Mouse (Mus musculus) small intestine, adult 2 months (tissue): ENCODE results near the gene Dennd2a. TPM values are rescaled to one million over a fixed set of nuclear protein-coding genes. Genes with fewer than 3 reads are reported as not detected.

Experiments used
- H3K27ac ChIP-seq: fragments of 200-500 bp; 2 replicates; pipeline ENCODE4 v1.5.1; 2012; ENCODE audit warnings: low read depth, low read length, control low read depth, inconsistent platforms; ENCODE audit not compliant: insufficient read depth
- H3K27me3 ChIP-seq: fragments of 200-500 bp; 2 replicates; pipeline ENCODE4 v1.6.1; 2012; ENCODE audit warnings: mild to moderate bottlenecking, moderate library complexity, low read length, inconsistent platforms; ENCODE audit not compliant: control insufficient read depth, insufficient read depth
- H3K36me3 ChIP-seq: fragments of 200-500 bp; 2 replicates; pipeline ENCODE4 v1.6.1; 2012; ENCODE audit warnings: mild to moderate bottlenecking, low read length, control low read depth, inconsistent platforms; ENCODE audit not compliant: control insufficient read depth, insufficient read depth
- H3K4me1 ChIP-seq: fragments of 200-500 bp; 2 replicates; pipeline ENCODE4 v1.6.1; 2012; ENCODE audit warnings: low read length, inconsistent platforms, mixed read lengths; ENCODE audit not compliant: control insufficient read depth, insufficient read depth, insufficient read length
- H3K4me3 ChIP-seq: fragments of 200-500 bp; 2 replicates; pipeline ENCODE4 v1.5.1; 2012; ENCODE audit warnings: low read depth, mild to moderate bottlenecking, control low read depth, inconsistent platforms, low read length, moderate library complexity
- CTCF ChIP-seq: fragments of 200-500 bp; IDR thresholded peaks from 2 replicates; pipeline ENCODE4 v1.5.1; 2012; ENCODE audit warnings: low read depth, mild to moderate bottlenecking, control low read depth, inconsistent platforms, low read length, moderate library complexity, mixed read lengths; ENCODE audit not compliant: insufficient replicate concordance, insufficient read length; ENCODE audit errors: extremely low read depth
- POLR2A ChIP-seq: fragments of 200-500 bp; IDR thresholded peaks from 2 replicates; pipeline ENCODE4 v1.6.1; 2012; ENCODE audit warnings: low read depth, mild to moderate bottlenecking, control low read depth, inconsistent platforms, low read length, moderate library complexity
- WGBS: fragments of 180-500 bp; shearing (Covaris S2); methylation state at CpG from one replicate; pipeline ENCODE4 v1.1.7; 2018; 5-methylcytosine and 5-hydroxymethylcytosine counted together
- polyA plus RNA-seq: library from polyadenylated mRNA; depleted of rRNA; stranded (reverse); fragments of >200 nt; gene quantifications from 2 replicates; pipeline ENCODE4 v1.2.3, GENCODE M21; 2012

Gene Dennd2a
- polyA plus RNA-seq, 1 experiment, result 2.7 TPM

- WGBS, result 37% methylated on average over 4 of the region's 4 CpGs
- Histone ChIP-seq H3K36me3 (no peaks in the 10 kb centered on the region), H3K27me3 (no peaks in the 10 kb centered on the region), H3K27ac (peak overlapping the region; percentile 72), H3K4me3 (no peak overlapping the region), H3K4me1 (peaks cover 18% of the 10 kb centered on the region; the same call in 1 of the 2 replicates)
- TF ChIP-seq CTCF (no peak), POLR2A (no peak)
These were observed 130.2 kb downstream of the Dennd2a start for GRCm38 (mm10) chr6:39427276-39428003.

- TF ChIP-seq CTCF, result no peak
- TF ChIP-seq POLR2A, result no peak
- Histone ChIP-seq H3K4me1 (peaks cover 18% of the 10 kb centered on the region; the same call in 1 of the 2 replicates), H3K36me3 (no peaks in the 10 kb centered on the region), H3K4me3 (no peak overlapping the region), H3K27ac (peak overlapping the region; percentile 83), H3K27me3 (no peaks in the 10 kb centered on the region)
- 60% methylated on average over 4 of the region's 4 CpGs for WGBS
These were observed 130.9 kb downstream of the Dennd2a start for GRCm38 (mm10) chr6:39426725-39427124.

- Histone ChIP-seq H3K36me3 (no peaks in the 10 kb centered on the region), H3K27ac (peak overlapping the region; percentile 66), H3K4me1 (peaks cover 24% of the 10 kb centered on the region; the same call in 1 of the 2 replicates), H3K27me3 (no peaks in the 10 kb centered on the region), H3K4me3 (no peak overlapping the region)
- TF ChIP-seq POLR2A, result no peak
- no peak for TF ChIP-seq CTCF
- 26% methylated on average over 2 of the region's 2 CpGs for WGBS
These were observed 132.5 kb downstream of the Dennd2a start for GRCm38 (mm10) chr6:39425181-39425580.

- WGBS, result 87% methylated on average over 7 of the region's 7 CpGs
These were observed 134.0 kb downstream of the Dennd2a start for GRCm38 (mm10) chr6:39423686-39424085.

GRCm38 (mm10) chr6:39423130-39423551 lies 134.5 kb downstream of the Dennd2a start:
- Histone ChIP-seq H3K4me1 (peaks cover 17% of the 10 kb centered on the region; the same call in 1 of the 2 replicates), H3K36me3 (no peaks in the 10 kb centered on the region), H3K27me3 (no peaks in the 10 kb centered on the region), H3K4me3 (no peak overlapping the region), H3K27ac (no peak overlapping the region; the same call in 1 of the 2 replicates)
- TF ChIP-seq CTCF (no peak), POLR2A (no peak)
- 51% methylated on average over 6 of the region's 6 CpGs for WGBS

More at GRCm38 (mm10) chr6:39423686-39424085, 134.0 kb downstream of the Dennd2a start:
- TF ChIP-seq POLR2A, result no peak
- Histone ChIP-seq H3K4me3 (no peak overlapping the region), H3K27me3 (no peaks in the 10 kb centered on the region), H3K36me3 (no peaks in the 10 kb centered on the region), H3K4me1 (peaks cover 18% of the 10 kb centered on the region; the same call in 1 of the 2 replicates), H3K27ac (no peak overlapping the region)

- Histone ChIP-seq H3K36me3 (no peaks in the 10 kb centered on the region), H3K27me3 (no peaks in the 10 kb centered on the region), H3K27ac (peak overlapping the region; percentile 83; the same call in 1 of the 2 replicates), H3K4me3 (no peak overlapping the region; the same call in 1 of the 2 replicates), H3K4me1 (peaks cover 9% of the 10 kb centered on the region; the same call in 1 of the 2 replicates)
- no peak for TF ChIP-seq POLR2A
- WGBS, result 52% methylated on average over 4 of the region's 4 CpGs
These were observed 136.8 kb downstream of the Dennd2a start for GRCm38 (mm10) chr6:39420867-39421266.

GRCm38 (mm10) chr6:39419851-39420721 lies 137.6 kb downstream of the Dennd2a start, which contains the start of gene Mkrn1:
Gene Mkrn1, minus strand, starts transcription at chr6:39420462.
- Histone ChIP-seq H3K27ac (peak within 1 kb of the TSS; percentile 83), H3K27me3 (no peaks in the 10 kb centered on the region), H3K36me3 (0 out of 2 replicates have a peak, but pooled peaks cover under 1% of the 10 kb centered on the region), H3K4me3 (peak within 1 kb of the TSS; percentile 97), H3K4me1 (peaks cover 8% of the 10 kb centered on the region; the same call in 1 of the 2 replicates)
- WGBS, result under 1% methylated on average over 82 of the region's 82 CpGs
- TF ChIP-seq CTCF (no peak), POLR2A (peak; percentile 70)
